Mouse (Mus musculus): ENCODE results near the gene Dnase2b. TPM values are rescaled to one million over a fixed set of nuclear protein-coding genes. Genes with fewer than 3 reads are reported as not detected.

The Dnase2b gene
- total and polyA plus RNA-seq, 2 experiments from 2014 or later, result not detected

DNA sequence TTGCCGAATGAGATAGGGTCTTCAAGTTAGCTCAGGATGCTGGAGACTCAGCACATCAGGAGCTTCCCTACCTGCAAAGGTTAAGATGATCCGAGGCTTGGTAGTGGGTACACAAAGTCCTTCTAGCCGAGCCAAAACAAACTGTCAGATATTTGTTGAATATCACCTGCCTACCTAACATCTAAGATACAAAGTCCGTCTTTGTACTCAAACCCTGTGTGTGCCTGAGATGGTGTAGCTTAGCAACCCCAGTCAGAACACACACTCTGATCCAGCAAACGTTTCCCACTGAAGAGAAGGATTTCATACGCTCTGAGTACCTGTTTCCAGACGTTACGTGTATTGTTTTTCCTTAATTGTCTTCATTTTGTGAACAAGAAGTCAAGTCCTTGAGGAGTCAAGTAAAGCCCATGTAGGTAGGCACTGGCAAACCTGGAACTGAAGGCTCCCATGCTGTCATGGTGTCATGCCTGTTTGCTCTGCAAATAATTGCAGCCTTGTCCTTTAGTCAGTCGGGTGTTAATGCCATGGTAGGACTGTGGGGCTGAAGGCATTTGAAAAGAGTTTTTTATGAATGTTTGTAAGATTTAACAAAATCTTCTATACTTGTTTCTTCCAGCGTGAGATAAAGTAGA, 45.1 kb downstream of the Dnase2b start, which contains the start of gene Uox:
Gene Uox (plus strand): TSS at position 279 of the 635 bp plus-strand sequence.
- no peak within 1 kb of the TSS for H3K4me3 ChIP-seq (ENCODE audit: low read depth, low read length)
- ATAC-seq (ENCODE audit: insufficient read depth, low read depth), result no peak
- 86% methylated on average over 10 of the region's 10 CpGs for WGBS

DNA sequence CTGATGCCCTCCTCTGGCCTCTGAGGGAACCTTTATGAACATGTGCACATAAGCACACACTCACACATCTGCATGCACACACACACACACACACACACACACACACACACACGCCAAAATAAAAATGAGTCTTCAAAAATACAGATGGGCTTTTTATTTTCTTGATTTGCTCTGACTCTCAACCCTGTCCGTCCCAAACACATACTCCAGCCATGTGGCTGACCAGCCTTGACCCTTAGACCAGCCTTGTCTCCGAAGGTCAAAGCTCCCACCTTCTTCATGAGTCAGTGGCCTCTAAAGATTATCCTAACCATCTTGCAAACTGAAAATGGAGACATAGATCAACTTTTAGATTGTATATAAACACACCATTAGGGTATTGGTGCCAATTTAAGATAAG, 45.8 kb downstream of the Dnase2b start:
- Histone ChIP-seq H3K27me3 (ENCODE audit: control insufficient read depth, insufficient read depth, low read length) (no peaks in the 10 kb centered on the region), H3K4me1 (ENCODE audit: control insufficient read depth, insufficient read depth) (no peaks in the 10 kb centered on the region), H3K9me3 (replicated peaks; ENCODE audit: control insufficient read depth, low read length) (no peaks in the 10 kb centered on the region), H3K36me3 (replicated peaks; ENCODE audit: control insufficient read depth, insufficient read depth, low read length) (no peaks in the 10 kb centered on the region), H3K4me2 (ENCODE audit: low read depth, low read length) (no peak overlapping the region), H3K27ac (ENCODE audit: low read depth) (no peak overlapping the region), H3K4me3 (ENCODE audit: low read depth, low read length) (no peak overlapping the region), H3K9ac (replicated peaks; ENCODE audit: low read depth, low read length) (no peak overlapping the region)
- DNase-seq (ENCODE audit: low spot score) (no peak), ATAC-seq (ENCODE audit: insufficient read depth, low read depth) (no peak)
- TF ChIP-seq EP300 (IDR thresholded peaks at IDR 0.05; ENCODE audit: low read depth) (no peak), CTCF (IDR thresholded peaks at IDR 0.05; ENCODE audit: low read depth) (no peak)
- WGBS, result 93% methylated on average over 3 of the region's 3 CpGs

More for the DNA sequence above, 45.1 kb downstream of the Dnase2b start, which contains the start of gene Uox:
- DNase-seq (ENCODE audit: low spot score), result no peak
- no peak for TF ChIP-seq EP300 (IDR thresholded peaks at IDR 0.05; ENCODE audit: low read depth)
- TF ChIP-seq CTCF (IDR thresholded peaks at IDR 0.05; ENCODE audit: low read depth), result no peak
- Histone ChIP-seq H3K36me3 (replicated peaks; ENCODE audit: control insufficient read depth, insufficient read depth, low read length) (no peaks in the 10 kb centered on the region), H3K4me2 (ENCODE audit: low read depth, low read length) (no peak within 1 kb of the TSS), H3K4me1 (ENCODE audit: control insufficient read depth, insufficient read depth) (no peaks in the 10 kb centered on the region), H3K9me3 (replicated peaks; ENCODE audit: control insufficient read depth, low read length) (no peaks in the 10 kb centered on the region), H3K27me3 (ENCODE audit: control insufficient read depth, insufficient read depth, low read length) (no peaks in the 10 kb centered on the region), H3K9ac (replicated peaks; ENCODE audit: low read depth, low read length) (no peak within 1 kb of the TSS), H3K27ac (ENCODE audit: low read depth) (no peak within 1 kb of the TSS)

DNA sequence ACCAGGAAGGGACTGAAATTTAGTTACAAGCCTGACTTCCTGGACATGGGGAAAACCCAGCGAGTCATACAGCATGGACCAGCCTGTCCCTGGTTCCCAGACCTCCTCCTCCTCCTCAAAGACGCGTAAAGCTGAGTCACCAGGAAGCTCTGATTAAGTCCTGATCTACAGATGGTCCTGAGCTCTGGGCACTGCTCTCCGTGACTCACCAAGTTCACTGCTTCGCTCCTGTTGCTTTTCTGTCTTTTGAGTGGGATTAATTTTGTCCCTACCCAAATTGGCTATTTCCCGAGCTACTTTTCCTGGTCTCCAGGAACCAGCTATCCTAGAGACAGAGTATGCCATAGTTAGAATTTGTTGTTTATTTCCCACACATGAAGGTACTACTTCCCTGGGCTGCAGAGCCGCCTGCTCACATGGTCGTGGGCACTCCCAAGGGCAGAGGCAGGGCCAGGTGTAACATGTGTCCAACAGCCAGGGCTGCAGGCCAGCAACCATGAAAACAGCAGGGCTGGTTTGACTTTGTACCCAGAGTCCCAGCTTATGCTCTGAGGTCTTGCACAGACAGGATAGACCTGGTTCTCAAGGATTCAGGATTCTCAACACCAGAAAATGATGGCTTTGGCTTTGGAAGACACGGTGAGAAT, 47.4 kb downstream of the Dnase2b start:
- no peak overlapping the region for H3K27ac ChIP-seq (ENCODE audit: low read depth)
- no peaks in the 10 kb centered on the region for H3K4me1 ChIP-seq (ENCODE audit: control insufficient read depth, insufficient read depth)
- no peaks in the 10 kb centered on the region for H3K27me3 ChIP-seq (ENCODE audit: control insufficient read depth, insufficient read depth, low read length)
- no peaks in the 10 kb centered on the region for H3K9me3 ChIP-seq (replicated peaks; ENCODE audit: control insufficient read depth, low read length)
- ATAC-seq (ENCODE audit: insufficient read depth, low read depth), result no peak
- TF ChIP-seq CTCF (IDR thresholded peaks at IDR 0.05; ENCODE audit: low read depth), result no peak
- no peak for TF ChIP-seq EP300 (IDR thresholded peaks at IDR 0.05; ENCODE audit: low read depth)
- no peak overlapping the region for H3K4me3 ChIP-seq (ENCODE audit: low read depth, low read length)
- H3K9ac ChIP-seq (replicated peaks; ENCODE audit: low read depth, low read length), result no peak overlapping the region
- DNase-seq (ENCODE audit: low spot score), result no peak
- WGBS, result 55% methylated on average over 9 of the region's 9 CpGs
- H3K4me2 ChIP-seq (ENCODE audit: low read depth, low read length), result no peak overlapping the region
- H3K36me3 ChIP-seq (replicated peaks; ENCODE audit: control insufficient read depth, insufficient read depth, low read length), result no peaks in the 10 kb centered on the region

DNA sequence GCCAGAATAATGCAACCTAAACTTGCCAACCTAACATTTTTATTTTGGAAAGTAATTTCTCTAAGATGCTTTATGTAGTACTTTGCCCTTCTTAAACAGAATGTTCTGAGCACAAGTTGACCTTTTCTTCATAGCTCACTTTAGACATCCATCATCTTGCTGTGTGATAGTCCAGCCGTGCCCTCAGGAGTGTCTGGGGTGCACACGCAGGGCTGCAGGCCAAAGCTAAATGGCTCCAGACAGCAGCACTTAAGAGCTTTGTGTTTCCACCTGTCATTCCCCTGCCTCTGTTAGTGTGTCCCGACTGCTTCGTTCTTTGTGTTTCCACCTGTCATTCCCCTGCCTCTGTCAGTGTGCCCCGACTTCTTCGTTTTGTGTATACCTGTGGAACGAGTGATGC, 48.0 kb downstream of the Dnase2b start:
- no peaks in the 10 kb centered on the region for H3K9me3 ChIP-seq (replicated peaks; ENCODE audit: control insufficient read depth, low read length)
- H3K27me3 ChIP-seq (ENCODE audit: control insufficient read depth, insufficient read depth, low read length), result no peaks in the 10 kb centered on the region
- H3K4me1 ChIP-seq (ENCODE audit: control insufficient read depth, insufficient read depth), result no peaks in the 10 kb centered on the region
- H3K4me2 ChIP-seq (ENCODE audit: low read depth, low read length), result no peak overlapping the region
- no peaks in the 10 kb centered on the region for H3K36me3 ChIP-seq (replicated peaks; ENCODE audit: control insufficient read depth, insufficient read depth, low read length)
- ATAC-seq (ENCODE audit: insufficient read depth, low read depth) (no peak), DNase-seq (ENCODE audit: low spot score) (no peak)
- no peak overlapping the region for H3K9ac ChIP-seq (replicated peaks; ENCODE audit: low read depth, low read length)
- no peak overlapping the region for H3K27ac ChIP-seq (ENCODE audit: low read depth)
- 61% methylated on average over 7 of the region's 7 CpGs for WGBS
- TF ChIP-seq CTCF (IDR thresholded peaks at IDR 0.05; ENCODE audit: low read depth), result no peak
- H3K4me3 ChIP-seq (ENCODE audit: low read depth, low read length), result no peak overlapping the region

DNA sequence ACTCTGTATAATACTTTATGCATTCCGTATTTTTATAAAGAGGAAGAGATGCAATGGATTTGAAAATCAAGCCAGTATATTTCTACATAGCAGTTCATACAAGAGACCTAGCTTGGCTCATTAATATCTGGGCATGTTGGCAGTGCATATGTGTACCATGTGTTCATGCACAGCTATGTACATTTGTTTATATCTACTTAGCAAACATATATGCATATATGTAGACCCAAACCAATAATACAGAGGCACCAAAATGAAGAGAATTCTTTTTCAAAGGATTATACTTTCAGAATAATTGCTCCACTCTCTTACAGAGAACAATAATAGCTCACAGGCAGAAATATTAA, 50.4 kb downstream of the Dnase2b start:
- ATAC-seq (ENCODE audit: insufficient read depth, low read depth) (no peak), DNase-seq (ENCODE audit: low spot score) (no peak)
- Histone ChIP-seq H3K4me3 (ENCODE audit: low read depth, low read length) (no peak overlapping the region), H3K9me3 (replicated peaks; ENCODE audit: control insufficient read depth, low read length) (no peaks in the 10 kb centered on the region), H3K4me1 (ENCODE audit: control insufficient read depth, insufficient read depth) (no peaks in the 10 kb centered on the region), H3K27me3 (ENCODE audit: control insufficient read depth, insufficient read depth, low read length) (no peaks in the 10 kb centered on the region), H3K4me2 (ENCODE audit: low read depth, low read length) (no peak overlapping the region), H3K27ac (ENCODE audit: low read depth) (no peak overlapping the region), H3K9ac (replicated peaks; ENCODE audit: low read depth, low read length) (no peak overlapping the region), H3K36me3 (replicated peaks; ENCODE audit: control insufficient read depth, insufficient read depth, low read length) (no peaks in the 10 kb centered on the region)
- 91% methylated on average over 1 of the region's 1 CpGs for WGBS
- TF ChIP-seq CTCF (IDR thresholded peaks at IDR 0.05; ENCODE audit: low read depth), result no peak
- TF ChIP-seq EP300 (IDR thresholded peaks at IDR 0.05; ENCODE audit: low read depth), result no peak

All from heart, postnatal 0 days (tissue).